Mouse (Mus musculus): Measurements from ENCODE around the gene Clec4d.

- no peak for TF ChIP-seq CTCF (IDR thresholded peaks at IDR 0.05; ENCODE audit: control insufficient read depth, insufficient read depth, insufficient read length)
- TF ChIP-seq USF1 (IDR thresholded peaks at IDR 0.05; ENCODE audit: low read depth): no peak
- peak; percentile 25 for TF ChIP-seq CEBPB (IDR thresholded peaks at IDR 0.05; ENCODE audit: low read depth)
These were observed 3.9 kb downstream of the Clec4d start for GRCm38 (mm10) chr6:123265809-123266208.
